Mouse (Mus musculus) ES-CJ7 (cell line): ENCODE data around the gene Apol11a.
"Not testable (repeated sequence)": the region's sequence is repeated elsewhere in the genome, so short reads cannot be mapped to it uniquely, and the experiment has no call there.

Experiments
- DNase-seq: peaks from one replicate; pipeline ENCODE4 v3.0.0; 2011; ENCODE audit warnings: low read depth, low spot score

Apol11a gene

DNA sequence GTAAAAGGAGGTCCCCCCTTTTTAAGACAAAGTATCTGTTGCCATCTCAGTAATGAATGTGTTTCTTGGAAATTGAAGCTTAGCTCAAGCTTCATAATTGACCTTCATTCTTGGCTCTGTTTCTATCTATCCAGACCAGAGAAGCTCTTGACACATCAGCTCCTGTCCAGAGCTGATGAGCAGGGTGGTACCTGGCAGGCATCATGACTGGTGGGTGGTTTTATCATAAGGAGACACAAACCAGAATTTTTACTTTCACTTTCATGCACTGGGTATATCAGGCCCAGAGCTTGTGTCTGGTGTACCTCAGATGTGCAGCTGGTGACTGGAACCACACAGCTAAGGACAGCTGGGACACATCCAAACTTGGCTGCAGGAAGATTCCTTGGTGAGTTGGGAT lies at the start of gene Apol11a:
TSS of gene Apol11a (plus strand) at position 306 of the 400 bp plus-strand sequence.
- not testable (repeated sequence) for DNase-seq

- not testable (repeated sequence) for DNase-seq
These were observed 33.2 kb upstream of the Apol11a start for GRCm38 (mm10) chr15:77474699-77475390.

GRCm38 (mm10) chr15:77476693-77477092 lies 31.4 kb upstream of the Apol11a start, which contains the start of gene Apol10a:
Gene Apol10a, plus strand, starts transcription at chr15:77477047.
- not testable (repeated sequence) for DNase-seq

DNA sequence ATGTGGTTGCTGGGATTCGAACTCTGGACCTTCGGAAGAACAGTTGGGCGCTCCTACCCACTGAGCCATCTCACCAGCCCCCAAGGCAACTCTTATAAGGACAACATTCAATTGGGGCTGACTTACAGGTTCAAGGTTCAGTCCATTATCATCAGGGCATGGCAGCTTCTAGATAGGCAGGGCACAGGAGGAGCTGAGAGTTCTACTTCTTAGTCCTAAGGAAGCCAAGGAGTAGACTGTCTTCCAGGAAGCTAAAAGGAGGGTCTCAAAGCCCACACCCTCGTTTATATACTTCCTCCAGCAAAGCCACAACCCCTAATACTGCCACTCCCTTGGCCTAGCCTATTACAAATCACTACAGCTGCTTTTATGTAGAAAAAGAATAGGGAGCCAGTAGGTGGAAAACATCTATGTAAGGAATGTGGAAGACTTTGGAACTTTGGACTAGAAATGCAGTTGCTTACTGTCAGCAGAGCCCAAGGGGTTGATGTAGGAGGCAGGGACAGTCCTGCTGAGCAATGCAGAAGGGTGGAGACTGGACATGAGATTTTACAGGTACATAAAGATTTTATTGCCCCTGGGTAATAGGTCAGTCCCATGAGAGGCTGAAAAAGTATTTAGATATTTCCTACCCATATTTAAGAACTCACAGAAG lies 25.8 kb upstream of the Apol11a start:
- no peak for DNase-seq

DNA sequence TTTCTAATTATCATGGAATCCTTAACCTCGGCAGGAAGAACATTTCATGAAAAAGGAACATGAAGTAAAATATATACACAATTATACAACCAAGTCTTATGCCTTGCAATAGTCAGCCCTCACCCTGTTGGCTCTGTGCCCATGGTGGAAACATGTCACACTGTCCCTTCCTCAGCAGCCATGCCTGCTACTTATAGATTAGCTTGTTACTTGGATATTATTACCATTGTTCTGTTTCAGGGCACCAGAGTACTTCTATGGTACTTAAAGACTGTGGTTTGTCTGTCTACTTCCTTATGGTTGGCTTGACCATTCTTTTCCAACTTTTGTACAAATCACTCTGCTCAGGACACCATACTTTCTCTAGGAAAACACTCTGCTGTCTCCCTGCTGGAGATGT lies 14.9 kb upstream of the Apol11a start:
- DNase-seq = not testable (repeated sequence)

DNA sequence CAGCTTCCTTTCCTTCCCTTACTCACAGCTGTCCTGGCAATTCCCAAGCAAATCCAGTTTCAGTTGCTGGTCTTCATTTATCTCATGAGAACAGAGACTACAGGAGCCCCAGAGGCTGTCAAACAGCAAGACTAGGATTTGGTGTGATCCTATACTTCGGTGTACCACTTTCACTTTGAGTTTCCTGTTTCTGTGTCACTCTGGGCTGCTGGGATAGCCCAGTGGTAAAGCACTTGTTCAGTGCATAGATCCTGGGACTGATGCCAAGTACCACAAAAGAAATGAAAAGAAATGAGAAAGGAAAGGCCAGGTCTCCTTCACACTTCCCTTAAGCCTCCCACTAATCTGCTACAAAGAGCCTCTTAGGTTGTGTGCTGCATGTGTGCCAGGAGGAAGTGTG lies 13.4 kb upstream of the Apol11a start:
- DNase-seq = not testable (repeated sequence)

- DNase-seq = not testable (repeated sequence)
These were observed 12.5 kb downstream of the Apol11a start for GRCm38 (mm10) chr15:77520596-77520995.

- DNase-seq = peak; percentile 61
These were observed 15.2 kb downstream of the Apol11a start for GRCm38 (mm10) chr15:77523186-77523843.

- DNase-seq = no peak
These were observed 25.1 kb downstream of the Apol11a start, which contains the start of gene Apol7c for GRCm38 (mm10) chr15:77533216-77533615. Gene Apol7c, minus strand, starts transcription at chr15:77533316.

DNA sequence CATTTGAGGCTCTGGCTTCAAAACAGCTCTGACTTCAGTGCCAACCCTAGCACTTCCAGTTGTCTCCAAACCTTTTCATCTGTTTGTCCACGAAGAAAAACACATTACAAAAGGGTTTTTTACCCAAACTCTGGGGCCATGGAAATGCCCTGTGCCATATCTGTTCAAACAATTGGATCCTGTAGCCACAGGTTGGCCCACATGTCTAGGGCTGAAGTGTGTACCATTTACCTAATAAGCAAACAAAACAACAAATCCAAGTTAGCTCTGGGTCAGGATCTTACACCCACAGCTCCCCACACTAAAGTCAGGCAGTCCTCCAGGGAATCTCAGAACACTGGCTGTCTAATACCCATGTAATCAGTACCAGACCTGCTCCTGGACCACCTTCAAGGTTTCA lies 31.1 kb downstream of the Apol11a start:
- DNase-seq = not testable (repeated sequence)

DNA sequence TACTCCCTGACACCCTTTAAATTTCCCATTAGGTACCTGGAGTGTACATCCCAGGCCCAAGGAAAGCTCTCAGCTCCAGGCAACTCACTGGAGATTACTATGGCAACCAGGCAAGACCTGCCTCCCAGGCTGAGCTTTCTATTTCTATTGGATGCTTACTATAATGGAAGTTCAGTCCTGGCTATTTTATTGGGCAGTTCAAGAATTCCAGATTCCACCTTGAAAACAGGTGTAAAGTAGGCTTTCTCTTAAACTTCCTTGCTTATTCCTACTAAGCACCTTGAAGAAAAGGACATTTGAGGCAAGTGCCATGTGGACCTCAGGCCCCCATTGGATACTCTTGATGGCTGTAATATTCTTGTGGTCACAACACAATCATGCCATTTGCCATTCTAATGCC lies 53.7 kb downstream of the Apol11a start, which contains the start of gene 1700025B11Rik:
TSS of gene 1700025B11Rik (minus strand) at position 101 of the 400 bp plus-strand sequence.
- DNase-seq = no peak

GRCm38 (mm10) chr15:77563219-77563618 lies 55.1 kb downstream of the Apol11a start:
- DNase-seq = no peak
